Comparison of ENCODE assay signal across 8 mouse cellular contexts in the genomic region with DNA sequence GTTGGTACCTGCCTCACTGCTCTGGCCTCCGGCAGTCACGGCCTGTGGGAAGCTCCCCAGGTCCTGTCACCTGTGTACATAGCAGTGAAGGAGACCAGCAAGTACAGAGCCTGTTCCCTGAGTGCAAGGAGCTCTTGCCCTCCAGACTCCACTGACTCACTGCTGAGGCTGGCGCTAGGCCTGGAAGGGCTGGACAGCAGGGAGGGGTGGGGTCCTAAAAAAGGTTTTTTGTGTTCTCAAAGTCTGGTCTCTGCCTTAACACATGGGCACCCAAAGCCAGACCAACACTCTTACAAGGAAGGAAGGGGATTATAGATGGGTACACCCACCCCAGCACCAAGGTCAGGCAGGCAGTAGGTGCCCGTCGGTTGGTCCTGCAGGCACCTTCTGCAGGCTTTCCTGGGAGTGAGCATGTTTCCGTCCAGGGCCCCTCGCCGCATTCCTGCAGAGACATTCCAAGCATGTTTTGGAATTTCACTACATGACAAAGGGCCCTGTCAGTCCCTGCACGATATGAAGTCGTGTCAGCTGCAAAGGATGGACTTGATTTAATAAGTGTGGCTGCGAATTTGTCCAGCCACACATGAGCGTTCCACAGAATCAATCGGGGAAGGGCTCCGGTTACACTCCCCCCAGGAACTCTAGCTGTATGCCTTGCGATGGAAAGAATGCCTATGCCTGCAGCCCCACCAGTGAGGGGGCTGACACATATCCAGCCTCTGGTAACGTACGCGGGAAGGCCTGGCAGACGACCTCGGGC. TPM values are rescaled to one million over a fixed set of nuclear protein-coding genes. Genes with fewer than 3 reads are reported as not detected.
DNase-seq lines count a peak whose midpoint lies in the region; ATAC-seq lines count a peak whose summit lies in the region.

No protein-coding gene starts in this region.

- H3K4me2 ChIP-seq in heart, embryonic 16.5 days (ENCODE audit: low read depth, low read length) = no peak overlapping the region
- H3K4me2 ChIP-seq in limb, embryonic 15.5 days = 0 out of 2 replicates have a peak overlapping the region, but pooled peaks have one; percentile 10

- 0 out of 2 replicates have a peak, but pooled peaks cover 3% of the 10 kb centered on the region for H3K27me3 ChIP-seq in heart, embryonic 10.5 days (ENCODE audit: insufficient read depth, poor library complexity, severe bottlenecking)
- no peaks in the 10 kb centered on the region for H3K27me3 ChIP-seq in heart, embryonic 16.5 days (ENCODE audit: control insufficient read depth, insufficient read depth, low read length)
- H3K27me3 ChIP-seq in limb, embryonic 15.5 days = no peaks in the 10 kb centered on the region

- WGBS in heart, embryonic 10.5 days = 22% methylated on average over 20 of the region's 20 CpGs
- WGBS in heart, embryonic 16.5 days = 17% methylated on average over 20 of the region's 20 CpGs
- WGBS in limb, embryonic 15.5 days = 14% methylated on average over 20 of the region's 20 CpGs

- no peaks in the 10 kb centered on the region for H3K36me3 ChIP-seq in heart, embryonic 10.5 days
- no peaks in the 10 kb centered on the region for H3K36me3 ChIP-seq in heart, embryonic 16.5 days (ENCODE audit: control insufficient read depth, insufficient read depth)
- H3K36me3 ChIP-seq in limb, embryonic 15.5 days = no peaks in the 10 kb centered on the region

- H3K9ac ChIP-seq in heart, embryonic 16.5 days (ENCODE audit: low read length) = peak overlapping the region; percentile 49
- no peak overlapping the region for H3K9ac ChIP-seq in limb, embryonic 15.5 days

- no peaks in the 10 kb centered on the region for H3K9me3 ChIP-seq in heart, embryonic 10.5 days
- H3K9me3 ChIP-seq in heart, embryonic 16.5 days (replicated peaks; ENCODE audit: control insufficient read depth, low read length) = no peaks in the 10 kb centered on the region
- no peaks in the 10 kb centered on the region for H3K9me3 ChIP-seq in limb, embryonic 15.5 days

- H3K27ac ChIP-seq in heart, embryonic 10.5 days = peak overlapping the region; percentile 90
- H3K27ac ChIP-seq in heart, embryonic 16.5 days (ENCODE audit: low read length) = peak overlapping the region; percentile 88
- H3K27ac ChIP-seq in limb, embryonic 15.5 days = peak overlapping the region; percentile 91

- H3K4me1 ChIP-seq in heart, embryonic 10.5 days = peaks cover 94% of the 10 kb centered on the region
- H3K4me1 ChIP-seq in heart, embryonic 16.5 days (ENCODE audit: control insufficient read depth, insufficient read depth, low read length) = peaks cover 65% of the 10 kb centered on the region
- H3K4me1 ChIP-seq in limb, embryonic 15.5 days = peaks cover 90% of the 10 kb centered on the region

- H3K4me3 ChIP-seq in heart, embryonic 10.5 days = 0 out of 2 replicates have a peak overlapping the region, but pooled peaks have one; percentile 13
- no peak overlapping the region for H3K4me3 ChIP-seq in heart, embryonic 16.5 days (ENCODE audit: low read length)
- H3K4me3 ChIP-seq in limb, embryonic 15.5 days = no peak overlapping the region

- ATAC-seq in heart, embryonic 16.5 days (replicated peaks; ENCODE audit: extremely low read depth, insufficient read depth, low FRiP score) = peak; percentile 15; the same call in 1 of the 2 replicates
- ATAC-seq in limb, embryonic 15.5 days (ENCODE audit: insufficient number of reproducible peaks, low FRiP score, low TSS enrichment, low read depth) = peak; percentile 16; the same call in 1 of the 2 replicates

- DNase-seq in heart, embryonic 10.5 days (ENCODE audit: low spot score) = no peak
- no peak for DNase-seq in heart, adult 8-10 months (ENCODE audit: low spot score)
- DNase-seq in embryo, embryonic 10.5 days (ENCODE audit: low spot score) = peak; percentile 65
- no peak for DNase-seq in right cerebral cortex, postnatal 4 days
- no peak for DNase-seq in spleen, postnatal 36 days (ENCODE audit: low spot score in 2 of 2)
- DNase-seq in spleen, adult 12 weeks (ENCODE audit: low spot score) = no peak

RNA-seq across cellular contexts. Expression of a gene that starts 47.5 kb away (rescaled TPM):
- 3.6 and 4.6 TPM in 2 replicates for polyA plus RNA-seq in heart, embryonic 10.5 days (2016; fragmentation: Nextera tagmentation; extraction: Ambion mirVana)
- 1 to 10 TPM in 3 of 4 experiments, under 1 TPM in 1; 0.60 to 4.4 (median 1.8) TPM for total RNA-seq in heart, adult 8-10 months (2022)
- 1.8 and 3.0 TPM in 2 replicates for polyA plus RNA-seq in heart, embryonic 16.5 days (2015; fragmentation: Nextera tagmentation; extraction: Ambion mirVana)
- 5.0 and 6.2 TPM in 2 replicates for polyA plus RNA-seq in limb, embryonic 15.5 days (2015; fragmentation: Nextera tagmentation; extraction: Ambion mirVana)

RNA-seq across cellular contexts. Expression of a gene that starts 47.7 kb away (rescaled TPM):
- 144 and 165 TPM in 2 replicates for polyA plus RNA-seq in heart, embryonic 10.5 days (2016; fragmentation: Nextera tagmentation; extraction: Ambion mirVana)
- total RNA-seq in heart, adult 8-10 months (2022) = 10 to 100 TPM; 64.2 to 73.4 (median 68.4) TPM
- 116 and 138 TPM in 2 replicates for polyA plus RNA-seq in heart, embryonic 16.5 days (2015; fragmentation: Nextera tagmentation; extraction: Ambion mirVana)
- 170 and 176 TPM in 2 replicates for polyA plus RNA-seq in limb, embryonic 15.5 days (2015; fragmentation: Nextera tagmentation; extraction: Ambion mirVana)
